Mouse (Mus musculus) adrenal gland, adult 8-10 months (tissue): ENCODE data around the gene Plac8. TPM values are rescaled to one million over a fixed set of nuclear protein-coding genes. Genes with fewer than 3 reads are reported as not detected.

Source experiments
- DNase-seq: peaks from one replicate; pipeline ENCODE4 v3.0.0; 2022
- total RNA-seq, 4 experiments: library from RNA; stranded (reverse); gene quantifications; 2 replicates each; pipeline ENCODE4 v1.2.4; 2022

Gene Plac8
- total RNA-seq, 4 experiments from 2014 or later, result 7.7 to 12.0 (median 10.2) TPM

- DNase-seq, result no peak
Observed at GRCm38 (mm10) chr5:100526164-100526563, 45.9 kb downstream of the Plac8 start.

- DNase-seq, result no peak
Observed at GRCm38 (mm10) chr5:100525620-100526019, 46.4 kb downstream of the Plac8 start.

GRCm38 (mm10) chr5:100524921-100525320, 47.1 kb downstream of the Plac8 start:
- DNase-seq, result no peak

- no peak for DNase-seq
Observed at GRCm38 (mm10) chr5:100523331-100523730, 48.7 kb downstream of the Plac8 start.

- no peak for DNase-seq
Observed at GRCm38 (mm10) chr5:100520223-100520622, 51.8 kb downstream of the Plac8 start.

DNA sequence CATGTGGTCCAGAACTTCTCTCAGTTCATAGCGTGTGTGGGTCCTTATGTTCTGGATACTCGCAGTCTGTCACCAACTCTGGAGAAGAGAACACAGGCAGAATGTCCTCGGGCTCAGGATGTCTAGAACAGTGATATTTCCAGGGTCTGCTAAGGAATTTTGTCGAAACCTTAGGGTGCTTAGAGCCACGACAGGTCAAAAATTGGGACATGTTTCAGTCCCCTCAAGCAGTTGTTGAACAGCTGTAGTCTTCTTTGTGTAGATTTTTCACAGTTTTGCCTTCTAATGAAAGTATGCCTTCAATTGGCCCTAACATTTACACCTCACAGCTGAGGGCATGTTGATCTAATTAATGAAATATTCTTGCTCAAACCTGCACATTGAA, 53.0 kb downstream of the Plac8 start:
- no peak for DNase-seq

GRCm38 (mm10) chr5:100518049-100519026, 53.7 kb downstream of the Plac8 start, which contains the start of gene Cops4:
Cops4 (plus strand) TSS chr5:100518309.
- peak; percentile 97 for DNase-seq

DNA sequence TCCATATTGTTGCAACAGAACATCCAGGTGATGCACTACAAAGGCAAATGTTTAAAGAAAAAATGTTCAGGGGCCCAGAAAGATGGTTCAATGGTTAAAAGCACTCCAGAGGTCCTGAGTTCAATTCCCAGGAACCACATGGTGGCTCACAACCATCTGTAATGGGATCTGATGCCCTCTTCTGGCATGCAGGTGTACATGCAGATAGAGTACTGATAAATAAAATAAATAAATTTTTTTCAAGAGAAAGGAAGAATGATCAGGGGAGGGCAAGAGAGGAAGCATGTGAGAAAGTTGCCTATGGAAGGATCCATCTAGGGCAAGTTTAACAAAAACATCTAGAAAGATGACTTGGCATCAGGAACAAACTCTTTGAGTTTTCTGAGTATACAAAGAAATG, 59.5 kb downstream of the Plac8 start:
- DNase-seq, result no peak

GRCm38 (mm10) chr5:100509247-100509646, 62.8 kb downstream of the Plac8 start:
- DNase-seq, result no peak

Other genes starting within 250 kb of the Plac8 start
- gene Sec31a, start 156.0 kb downstream of the Plac8 start, total RNA-seq, result 100 to 1,000 TPM; 160 to 183 (median 173) TPM
- gene Lin54, start 71.6 kb downstream of the Plac8 start, total RNA-seq, result 10 to 100 TPM in 3 of 4 experiments, 1 to 10 TPM in 1; 9.6 to 14.9 (median 10.3) TPM
- 10 to 100 TPM; 77.6 to 83.4 (median 80.5) TPM for gene Cops4, start 53.9 kb downstream of the Plac8 start, total RNA-seq
- 10 to 100 TPM; 71.6 to 81.1 (median 77.9) TPM for gene Coq2, start 102.9 kb upstream of the Plac8 start, total RNA-seq
- 1 to 10 TPM in 1 of 4 experiments, under 1 TPM in 3; 0.66 to 1.5 (median 0.75) TPM for gene Hpse, start 147.5 kb upstream of the Plac8 start, total RNA-seq
- gene Helq, start 226.4 kb upstream of the Plac8 start, total RNA-seq, result 10 to 100 TPM in 2 of 4 experiments, 1 to 10 TPM in 2; 6.2 to 17.2 (median 11.1) TPM
- gene Mrps18c, start 226.4 kb upstream of the Plac8 start, total RNA-seq, result 10 to 100 TPM; 70.9 to 93.1 (median 80.5) TPM
- gene Abraxas1, start 248.7 kb upstream of the Plac8 start, total RNA-seq, result 10 to 100 TPM; 11.4 to 19.3 (median 15.4) TPM